Mouse (Mus musculus): ENCODE data around the gene Golga7b.

Gene Golga7b

DNA sequence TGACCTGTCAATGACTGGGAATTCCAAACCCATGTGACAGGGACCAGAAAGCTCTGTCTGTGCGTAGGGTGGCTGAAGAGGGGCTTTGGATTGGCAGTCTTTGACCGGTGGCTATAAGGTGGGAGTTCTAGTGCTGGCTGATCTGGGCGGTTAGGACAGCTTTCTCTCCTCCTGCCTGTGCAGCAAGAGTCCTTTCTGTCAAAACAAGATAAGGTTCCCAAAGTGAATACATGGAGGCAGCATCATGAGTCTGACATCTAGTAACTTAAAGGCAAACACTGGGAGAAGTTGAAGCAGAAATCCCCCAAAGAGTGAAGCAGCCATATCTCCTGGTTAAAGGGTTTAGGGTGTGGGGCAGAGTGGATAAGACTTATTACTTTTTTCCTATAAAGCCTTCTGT, at the start of gene Golga7b:
Golga7b (plus strand) TSS at position 56 of the 400 bp plus-strand sequence.
- DNase-seq, result no peak

DNA sequence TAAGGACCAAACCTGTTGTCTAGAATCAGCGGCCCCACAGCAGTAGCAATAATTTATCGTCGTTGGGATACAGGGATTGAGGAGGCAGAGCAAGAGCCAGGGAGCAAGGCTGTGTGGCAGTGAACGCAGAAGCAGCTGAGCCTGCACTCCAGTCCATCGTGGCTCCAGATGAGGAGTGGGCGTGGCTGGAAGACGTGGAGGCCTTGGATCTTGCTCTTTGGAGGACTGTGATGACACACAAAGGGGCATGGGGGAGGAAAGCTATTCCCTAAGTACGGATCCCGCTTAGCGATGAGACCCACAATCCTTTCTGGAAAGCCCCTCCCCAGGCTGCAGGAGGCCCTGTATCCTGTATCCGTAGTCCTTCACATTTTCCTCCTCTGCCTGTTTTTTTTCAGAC, 49.3 kb upstream of the Golga7b start:
- no peak for DNase-seq

DNA sequence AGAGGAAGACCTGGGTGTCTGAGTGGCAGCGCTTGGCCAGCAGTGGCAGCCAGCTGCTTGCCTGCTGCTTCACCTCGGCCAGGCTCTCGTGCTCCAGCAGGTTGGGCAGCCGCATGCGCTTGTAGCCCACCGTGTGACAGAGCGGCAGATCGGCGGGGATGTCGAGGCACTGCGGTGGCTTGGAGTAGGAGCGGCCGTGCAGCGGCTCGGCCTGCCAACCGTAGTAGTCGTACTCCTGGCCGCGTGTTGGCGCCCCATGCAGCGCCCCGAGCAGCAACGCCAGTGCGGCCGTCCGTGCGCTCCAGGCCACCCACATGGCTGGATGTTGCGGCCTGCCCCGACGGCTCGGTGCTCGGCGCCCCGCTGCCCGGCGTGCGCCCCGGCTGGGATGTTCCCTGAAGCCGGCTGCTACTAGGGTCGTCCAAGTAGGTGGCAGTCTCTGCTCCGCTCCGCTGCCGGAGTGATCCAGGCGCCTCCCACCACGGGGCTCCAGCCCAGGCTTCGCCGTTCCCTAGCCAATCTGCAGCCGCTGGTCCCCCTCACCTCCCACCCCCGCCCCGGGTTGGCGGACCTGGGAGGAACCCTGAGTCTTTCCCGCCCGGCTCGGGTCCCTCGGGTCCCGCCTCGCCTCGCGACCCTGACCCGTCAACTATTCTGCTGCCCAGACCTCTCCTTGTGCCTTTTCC, 45.5 kb upstream of the Golga7b start, which contains the start of gene Sfrp5:
Sfrp5 (minus strand) TSS at position 557 of the 686 bp plus-strand sequence.
- DNase-seq, result no peak

DNA sequence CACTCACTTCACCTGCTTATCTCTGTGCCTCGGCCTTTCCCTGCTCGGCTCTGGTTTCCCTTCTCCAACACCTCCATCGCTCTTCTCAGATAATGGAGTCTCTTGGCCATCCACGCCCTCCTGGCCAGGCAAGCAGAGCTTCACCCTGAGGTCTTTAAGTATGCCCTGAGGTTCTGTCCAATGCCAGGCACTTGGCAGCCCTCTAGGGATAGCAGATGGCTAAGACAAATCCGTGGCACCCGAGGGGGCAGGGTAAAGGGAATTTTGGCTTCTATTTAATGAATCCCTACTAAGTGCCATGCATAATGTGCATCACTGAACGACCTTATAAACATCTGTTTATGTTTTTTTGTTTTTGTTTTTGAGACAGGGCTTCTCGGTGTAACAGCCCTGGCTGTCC, 44.9 kb upstream of the Golga7b start:
- no peak for DNase-seq

DNA sequence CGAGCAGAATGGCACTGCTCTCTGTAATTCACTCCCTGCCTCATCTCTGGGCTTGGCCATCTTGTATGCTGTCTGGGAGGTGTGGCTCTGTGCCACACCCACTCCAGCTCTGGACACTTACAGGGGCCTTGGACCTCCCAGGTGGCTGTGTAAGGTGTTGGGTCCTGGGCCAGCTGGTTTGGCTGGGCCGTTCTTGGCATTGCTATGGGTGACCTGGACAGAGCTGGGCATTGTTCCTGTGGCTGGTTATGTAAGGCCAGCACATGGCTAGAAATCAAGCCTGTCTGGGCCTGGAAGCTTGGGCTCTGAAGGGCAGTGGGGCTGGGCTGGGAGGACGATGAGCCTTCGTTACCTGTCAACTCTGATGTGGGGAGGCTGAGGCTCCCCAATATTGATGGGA, 43.1 kb upstream of the Golga7b start:
- DNase-seq, result peak in 1 of 2 experiments; percentile 28

DNA sequence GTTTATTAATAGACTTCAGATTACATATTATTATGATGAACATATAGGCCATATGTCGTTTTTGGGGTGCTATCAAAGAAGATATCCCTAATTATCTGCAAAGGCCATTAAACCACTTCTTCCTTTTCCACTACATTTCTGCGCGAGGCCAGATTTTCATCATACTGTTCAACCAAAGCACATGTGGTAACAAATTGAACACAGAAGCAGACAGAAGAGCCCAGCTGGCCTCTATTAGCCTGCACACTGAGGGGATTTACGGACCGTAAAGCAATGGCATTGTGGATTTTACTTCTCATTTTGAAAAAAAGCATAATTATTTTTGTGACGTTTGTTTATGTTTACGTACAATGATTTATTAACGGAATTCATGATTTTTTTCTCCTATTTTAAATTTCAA, 42.2 kb upstream of the Golga7b start:
- DNase-seq, result no peak

DNA sequence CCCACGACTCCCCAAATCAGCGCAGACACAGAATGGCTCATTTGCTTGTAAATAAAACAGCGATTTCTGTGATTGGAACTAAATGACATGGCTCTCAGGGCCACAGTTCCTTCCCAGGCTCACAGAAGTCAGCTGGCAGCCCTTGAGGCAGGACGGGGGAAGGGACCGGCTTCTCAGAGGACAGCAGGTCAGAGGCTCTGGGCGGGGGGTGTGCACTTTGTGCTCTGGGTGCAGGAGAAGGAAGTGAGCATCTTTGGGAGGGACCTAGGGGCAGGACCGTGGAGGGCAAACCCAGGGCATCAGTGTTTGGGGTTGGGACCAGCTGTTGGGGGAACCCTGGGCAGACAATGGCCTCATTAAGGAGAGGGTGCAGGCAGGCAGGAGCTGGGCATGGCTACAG, 37.9 kb upstream of the Golga7b start:
- DNase-seq, result no peak

DNA sequence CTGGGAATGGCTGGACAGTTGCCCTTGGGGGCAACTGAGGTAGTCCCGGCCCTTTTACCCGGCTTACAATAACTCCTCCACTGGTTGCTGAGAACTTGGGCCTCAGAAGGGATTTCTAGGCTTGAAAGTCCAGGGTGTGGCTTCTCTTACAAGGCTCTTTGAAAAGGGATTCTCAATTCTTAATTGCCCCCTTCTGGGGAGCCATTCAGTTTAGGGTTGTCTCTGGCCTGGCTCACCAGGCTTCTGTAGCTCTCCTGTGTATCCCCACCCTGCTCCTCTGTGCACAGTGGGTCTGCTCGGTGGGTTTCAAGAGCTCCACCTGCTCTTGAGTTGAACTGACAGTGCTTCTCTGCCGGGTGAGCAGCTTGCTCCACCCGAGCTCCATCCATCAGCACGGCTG, 37.4 kb upstream of the Golga7b start:
- DNase-seq, result no peak

DNA sequence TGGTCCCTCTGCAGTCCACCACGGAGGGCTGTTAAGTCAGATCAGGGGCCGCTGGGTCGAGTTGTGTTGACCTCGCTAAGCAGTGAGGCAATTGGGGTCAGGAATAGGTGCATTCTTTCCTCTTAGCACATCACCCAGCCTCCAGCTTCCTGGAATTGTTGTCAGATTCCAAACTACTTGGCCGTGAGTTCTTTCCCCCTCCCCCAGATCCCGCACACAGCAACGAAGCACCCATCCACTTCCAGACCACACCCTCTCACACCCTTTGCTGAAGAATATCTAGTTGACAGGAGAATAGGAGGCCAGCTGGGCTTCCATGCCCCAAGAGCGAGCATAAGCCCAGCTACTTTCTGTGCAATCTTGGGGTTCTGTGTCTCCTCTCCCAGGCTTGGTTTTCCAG, 35.4 kb upstream of the Golga7b start:
- no peak for DNase-seq

DNA sequence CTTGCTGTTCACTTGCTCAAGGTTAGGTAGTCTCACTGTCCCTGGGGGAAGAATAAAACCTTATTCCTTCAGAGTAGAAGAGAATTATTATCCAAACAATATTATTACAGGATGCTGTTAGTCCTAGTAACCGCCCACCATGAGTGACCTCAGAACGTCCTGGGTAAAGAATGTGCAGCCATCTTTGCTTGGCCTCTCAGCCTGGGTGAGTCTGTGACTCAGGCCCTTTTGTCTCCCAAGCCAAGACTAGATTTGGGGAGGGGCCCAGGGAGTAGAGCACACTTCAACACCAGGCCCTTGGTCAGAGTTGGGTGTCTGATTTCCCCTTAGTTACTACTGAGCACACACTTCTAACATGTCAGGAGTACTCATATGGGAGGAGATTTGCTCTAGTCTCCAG, 32.8 kb upstream of the Golga7b start:
- DNase-seq, result no peak

DNA sequence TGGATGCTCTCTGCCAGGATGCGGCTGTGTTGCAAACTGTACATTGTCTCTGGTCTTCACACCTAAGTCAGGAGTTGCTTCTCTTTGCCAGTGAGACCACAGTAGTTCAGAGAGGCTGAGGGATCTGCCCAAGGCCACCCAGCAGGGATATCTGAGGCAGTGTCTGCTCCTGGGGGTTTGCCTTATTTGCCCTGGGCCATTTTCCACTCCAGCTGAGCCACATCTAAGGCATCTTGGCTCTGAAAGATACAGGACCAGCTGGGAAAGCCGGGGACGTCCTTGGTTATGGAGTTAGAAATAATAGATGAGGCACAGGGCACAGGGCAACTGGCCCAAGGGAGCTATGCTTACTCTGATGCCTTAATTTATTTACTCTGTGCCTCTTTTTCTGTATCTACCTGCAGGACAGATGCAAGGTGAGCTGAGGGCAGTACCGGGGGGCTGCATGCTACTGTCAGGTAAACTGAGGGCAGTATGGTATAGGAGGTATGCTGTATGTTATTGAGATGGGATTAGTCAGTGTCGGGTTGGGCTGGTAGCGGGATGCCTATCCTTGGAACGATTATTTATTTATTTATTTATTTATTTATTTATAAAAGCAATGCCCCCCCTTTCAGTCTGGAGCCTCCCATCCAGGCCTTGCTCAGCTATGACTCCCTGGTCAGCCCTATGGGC, 30.5 kb upstream of the Golga7b start:
- DNase-seq, result no peak

DNA sequence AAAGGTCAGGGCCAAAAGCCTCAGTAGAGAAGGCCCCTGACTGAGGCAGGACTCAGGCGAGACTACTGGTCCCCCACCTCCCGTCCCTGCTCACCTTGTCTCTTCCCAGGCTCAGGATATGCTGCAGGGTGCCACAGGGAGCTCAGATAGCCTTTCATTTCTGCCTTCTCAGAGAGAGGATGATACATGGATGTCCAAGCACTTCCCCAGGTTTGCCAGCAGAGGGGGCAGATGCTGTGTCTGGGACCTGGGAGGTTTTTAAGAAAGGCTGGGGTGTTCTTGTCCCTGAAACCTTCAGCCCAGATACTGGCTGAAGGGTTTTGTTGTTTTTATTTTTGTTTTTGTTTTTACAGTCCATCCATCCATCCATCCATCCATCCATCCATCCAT, 30.0 kb upstream of the Golga7b start:
- no peak for DNase-seq

DNA sequence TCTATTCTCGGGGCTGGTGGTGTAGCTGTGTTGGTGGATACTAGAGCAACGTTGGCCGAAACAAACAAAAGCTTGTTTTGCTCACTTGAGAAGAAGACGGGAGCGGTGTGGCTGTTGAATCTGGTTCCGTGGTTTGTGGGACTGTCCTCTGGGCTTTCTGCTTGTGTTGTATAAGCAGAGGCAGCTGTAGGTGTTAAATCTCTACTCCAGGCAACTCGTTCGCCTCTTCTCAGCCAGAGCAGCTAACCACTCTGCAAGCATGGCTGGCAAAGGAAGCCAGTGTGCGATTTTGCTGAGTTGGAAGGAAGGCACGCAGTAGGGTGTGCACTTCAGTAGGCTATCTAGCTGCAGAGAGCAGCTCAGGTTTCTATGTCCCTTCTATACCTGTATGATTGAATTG, 20.9 kb upstream of the Golga7b start:
- DNase-seq, result no peak

DNA sequence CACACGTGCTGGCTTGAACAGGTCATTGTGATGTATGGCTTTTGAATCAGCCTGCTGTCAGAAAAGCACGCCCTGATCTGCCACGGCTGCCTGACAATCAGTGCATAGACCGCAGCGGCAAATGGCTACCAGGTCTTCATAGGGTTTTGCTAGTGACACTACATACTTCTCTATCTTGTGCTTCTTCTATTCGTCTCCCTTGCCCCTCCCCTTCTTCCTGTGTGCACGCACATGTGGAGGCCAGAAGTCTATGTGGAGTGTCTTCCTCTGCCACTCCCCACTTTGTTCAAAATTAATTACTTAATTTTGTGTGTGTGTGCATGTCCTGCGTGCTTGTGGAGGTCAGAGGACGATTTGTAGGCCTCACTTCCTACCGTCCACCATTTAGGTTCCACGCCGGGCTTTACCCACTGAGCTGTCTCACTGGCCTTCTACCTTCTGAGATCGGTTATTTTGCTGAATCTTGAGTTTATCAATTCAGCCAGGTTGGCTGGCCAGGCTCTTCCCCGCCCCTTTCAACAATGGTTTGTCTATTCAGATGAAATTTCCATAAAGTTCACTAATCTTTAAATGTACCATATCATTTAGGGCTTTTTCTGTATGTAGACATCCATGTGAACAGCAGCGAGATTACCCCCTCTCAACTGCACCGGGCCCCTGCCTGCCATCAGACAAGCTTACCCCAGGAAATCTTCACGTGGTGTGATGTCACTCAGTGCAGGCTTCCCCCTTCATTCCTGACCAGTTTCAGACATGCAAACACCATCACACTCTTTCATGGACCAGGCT, 17.7 kb upstream of the Golga7b start:
- no peak for DNase-seq

DNA sequence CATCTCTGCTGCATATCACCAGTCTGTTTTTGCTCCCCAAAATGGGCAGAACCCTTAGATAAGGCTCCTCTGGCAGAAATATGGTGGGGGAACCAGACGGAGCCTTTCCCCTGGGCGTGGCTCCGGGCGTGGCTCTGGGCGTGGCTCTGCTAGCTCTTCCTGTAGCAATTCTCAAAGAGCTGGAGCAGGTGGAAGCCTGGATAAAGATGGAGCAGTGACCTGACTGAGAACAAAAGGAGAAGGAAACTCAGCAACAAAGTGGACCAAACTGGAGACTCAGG, 17.1 kb upstream of the Golga7b start:
- no peak for DNase-seq

DNA sequence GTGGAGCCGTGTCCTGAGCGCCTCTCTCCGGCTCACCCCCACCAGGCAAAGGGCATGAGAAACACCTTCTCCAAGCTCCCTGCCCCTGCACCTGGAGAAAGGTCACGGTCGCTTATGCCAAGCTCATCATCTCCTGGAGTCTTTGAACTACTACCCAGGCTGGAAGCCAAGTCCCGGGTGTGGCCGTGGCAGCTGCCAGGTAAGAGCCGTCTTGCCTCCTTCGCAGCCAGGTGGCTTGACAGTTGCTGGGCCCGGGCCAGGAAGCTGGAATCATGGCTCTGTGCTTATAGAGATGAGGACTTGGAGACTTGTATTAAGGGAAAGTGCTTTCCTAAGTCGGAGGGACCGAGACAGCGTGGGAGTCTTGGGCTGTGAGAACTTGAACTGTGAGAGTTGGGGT, 16.4 kb upstream of the Golga7b start:
- DNase-seq, result peak in 1 of 2 experiments; percentile 3

DNA sequence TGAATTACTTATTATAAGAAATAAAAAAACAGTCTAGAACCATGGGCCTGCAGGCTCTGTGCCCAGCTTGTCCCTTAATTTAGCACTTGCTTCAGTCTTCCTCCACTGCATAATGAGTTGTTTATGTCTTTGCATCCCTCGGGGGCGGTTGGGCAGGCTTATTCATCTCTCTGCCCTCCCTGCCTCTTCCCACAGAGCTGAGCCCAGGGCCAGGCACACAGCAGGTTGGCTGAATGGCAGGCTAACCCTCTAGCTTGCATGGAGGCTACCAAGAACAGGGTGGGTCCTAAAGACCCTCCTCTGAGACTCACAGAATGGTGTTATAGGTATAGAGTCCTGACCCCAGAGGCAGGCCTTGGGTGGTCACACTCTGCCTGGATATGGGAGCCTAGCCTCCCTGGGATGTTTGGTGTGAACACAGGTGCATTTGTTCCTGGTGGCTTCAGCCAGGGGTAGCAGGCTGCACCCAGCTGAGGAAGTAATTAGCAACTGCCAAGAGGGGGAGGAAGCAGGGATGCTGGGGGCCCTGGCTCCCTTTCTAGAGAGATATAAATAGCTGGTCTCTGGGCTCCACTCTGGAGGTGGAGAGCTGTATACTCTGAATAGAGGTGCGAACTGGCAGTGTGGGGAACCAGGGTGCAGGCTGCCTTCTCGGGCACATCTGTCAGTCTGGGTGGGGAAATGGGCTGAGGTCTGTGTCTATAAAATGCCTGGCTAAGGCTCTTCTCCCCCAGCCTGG, 9.6 kb upstream of the Golga7b start:
- no peak for DNase-seq

DNA sequence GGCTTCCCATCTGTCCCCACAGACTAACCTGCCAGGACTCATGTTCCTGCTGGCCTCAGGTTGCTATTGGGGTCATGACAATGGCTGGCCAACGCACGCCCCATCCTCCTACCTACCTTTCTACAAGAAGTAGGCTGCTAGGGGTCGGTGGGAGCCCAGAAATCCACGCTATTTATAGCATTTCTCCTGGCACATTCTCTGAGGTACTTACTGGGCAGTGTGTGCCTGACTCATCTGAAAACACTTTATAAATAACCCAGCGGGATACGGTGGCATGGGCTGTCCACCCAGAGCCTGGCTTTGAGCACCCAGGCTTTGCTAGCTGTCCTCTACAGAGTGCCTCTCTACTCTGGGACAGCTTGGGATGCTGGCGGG, 9.0 kb upstream of the Golga7b start:
- no peak for DNase-seq

DNA sequence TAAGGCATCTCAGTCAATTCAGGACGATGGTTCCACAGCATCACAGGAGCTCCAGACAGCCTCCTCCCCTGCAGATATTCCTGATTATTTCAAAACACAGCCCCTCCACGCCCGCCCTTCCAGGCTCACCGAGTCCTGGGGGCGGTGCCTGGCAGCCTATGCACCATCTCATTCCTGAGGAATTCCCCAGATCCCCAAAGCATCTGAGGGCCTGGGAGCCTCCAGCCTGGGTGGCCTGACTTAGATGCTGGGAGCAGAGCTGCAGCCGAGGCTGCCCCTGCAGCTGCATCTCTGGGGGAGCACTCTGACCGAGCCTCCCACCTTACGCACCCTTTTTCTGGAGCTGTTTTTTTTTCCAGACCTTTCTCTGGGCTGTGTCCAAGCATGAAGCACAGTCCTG, 6.5 kb upstream of the Golga7b start:
- DNase-seq, result no peak

DNA sequence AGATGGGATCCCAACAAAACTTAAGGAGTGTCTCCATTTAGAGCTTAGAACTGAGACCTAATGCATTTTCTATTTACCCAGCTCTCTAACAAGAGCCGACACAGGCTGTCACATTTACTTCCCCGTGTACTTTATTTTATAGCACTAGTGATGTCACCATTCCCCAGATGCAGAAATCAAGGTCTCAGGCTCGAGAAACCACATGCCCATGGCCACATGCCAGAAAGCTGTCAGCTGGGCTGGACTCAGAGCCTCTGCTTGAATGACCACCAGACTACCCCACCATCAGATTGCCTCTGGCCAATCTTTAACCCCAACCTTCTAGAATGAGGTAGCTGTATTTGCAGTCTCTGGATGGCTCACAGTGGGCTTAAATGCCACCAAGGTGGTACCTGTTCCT, 4.0 kb upstream of the Golga7b start:
- no peak for DNase-seq

DNA sequence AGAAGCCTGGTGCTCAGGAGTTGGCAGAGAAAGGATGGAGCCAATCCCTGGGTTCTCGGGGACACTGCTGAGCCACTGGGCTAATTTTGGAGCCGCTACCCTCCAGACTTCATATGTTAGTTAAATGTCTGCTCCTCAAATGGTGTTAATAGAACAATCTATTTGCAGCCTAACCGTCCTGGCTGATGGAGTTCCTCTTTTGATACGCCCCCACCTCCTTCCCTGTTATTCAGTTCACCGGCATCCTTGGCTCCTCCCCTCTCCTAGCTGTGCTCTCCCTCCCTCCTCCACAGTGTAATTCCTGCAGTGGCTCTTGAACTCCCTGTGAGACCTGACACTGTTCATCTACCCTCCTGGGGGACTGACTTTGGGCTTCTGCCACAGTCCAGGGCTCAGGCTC, 748 bp upstream of the Golga7b start:
- no peak for DNase-seq

DNA sequence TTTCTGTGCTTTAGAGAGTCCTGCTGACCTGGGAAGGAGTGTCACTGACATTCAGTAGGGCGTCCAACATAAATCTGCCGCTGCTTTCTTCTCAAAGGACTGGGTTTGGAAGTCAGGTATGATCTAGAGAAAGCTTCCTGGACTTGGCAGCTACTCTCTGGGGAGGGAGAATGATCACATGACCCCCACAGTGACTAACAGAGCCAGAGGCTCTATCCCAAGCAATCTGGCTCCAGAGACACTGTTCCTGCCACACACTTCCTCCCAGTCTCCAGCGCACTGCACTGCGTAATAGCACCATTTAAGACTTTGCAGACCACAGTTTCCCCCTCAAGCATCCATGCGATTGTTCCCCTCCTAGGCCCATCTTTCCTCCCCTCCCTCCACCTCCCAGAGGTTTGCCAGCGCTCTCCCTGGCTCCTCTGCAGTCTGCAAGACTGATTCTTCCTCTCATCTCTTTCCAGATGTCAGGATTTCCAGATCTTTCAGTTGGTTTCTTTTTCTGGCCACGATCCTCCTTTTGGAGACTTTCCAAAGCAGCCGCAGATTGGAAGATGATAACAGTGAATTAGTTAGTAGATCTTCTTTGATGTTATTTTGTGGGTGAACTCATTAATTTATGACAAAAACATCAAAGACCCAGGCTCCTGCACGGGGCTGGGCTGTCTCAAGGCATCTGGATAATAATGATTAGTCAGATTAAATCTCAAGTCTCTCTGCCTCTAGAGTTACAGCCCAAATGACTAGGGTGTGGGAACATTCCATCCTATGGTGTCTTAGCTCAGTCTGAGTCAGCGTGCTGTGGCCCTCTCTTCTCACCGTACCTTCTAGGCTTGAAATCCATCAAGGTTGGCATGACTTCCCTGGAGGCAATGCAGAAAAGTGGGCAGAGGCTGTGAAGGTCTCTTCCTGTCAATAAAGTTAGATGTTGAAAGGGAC, 2.9 kb downstream of the Golga7b start:
- no peak for DNase-seq

DNA sequence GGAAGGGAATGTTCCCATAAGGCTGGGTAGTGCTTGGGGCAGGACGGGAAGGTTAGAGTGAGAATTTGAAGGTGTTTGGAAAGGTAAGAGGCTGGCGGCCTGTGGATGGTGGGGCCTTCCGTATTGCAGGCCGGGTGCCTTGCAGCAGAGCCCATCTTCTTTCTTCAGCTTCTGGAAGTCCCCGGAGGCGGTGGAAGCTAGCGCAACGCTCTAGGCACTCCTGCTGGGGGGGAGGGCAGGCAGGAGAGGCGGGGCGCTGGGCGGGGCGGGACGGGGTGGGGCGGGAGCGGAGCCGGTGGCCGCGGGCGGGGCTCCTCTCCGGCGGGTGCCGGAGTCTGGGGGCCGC, 8.0 kb downstream of the Golga7b start:
- no peak for DNase-seq
